Mouse (Mus musculus) lung, adult 2 months (tissue): ENCODE results near the gene Cda.

ENCODE experiments used
- CTCF ChIP-seq: fragments of 200-500 bp; IDR thresholded peaks from 2 replicates; pipeline ENCODE4 v1.5.1; 2011; ENCODE audit warnings: mild to moderate bottlenecking, low read length, control low read depth; ENCODE audit not compliant: insufficient read depth
- POLR2A ChIP-seq: fragments of 200-500 bp; IDR thresholded peaks from 2 replicates; pipeline ENCODE4 v1.6.1; 2011; ENCODE audit warnings: low read depth, mild to moderate bottlenecking, control low read depth, low read length, borderline replicate concordance; ENCODE audit errors: extremely low read depth

DNA sequence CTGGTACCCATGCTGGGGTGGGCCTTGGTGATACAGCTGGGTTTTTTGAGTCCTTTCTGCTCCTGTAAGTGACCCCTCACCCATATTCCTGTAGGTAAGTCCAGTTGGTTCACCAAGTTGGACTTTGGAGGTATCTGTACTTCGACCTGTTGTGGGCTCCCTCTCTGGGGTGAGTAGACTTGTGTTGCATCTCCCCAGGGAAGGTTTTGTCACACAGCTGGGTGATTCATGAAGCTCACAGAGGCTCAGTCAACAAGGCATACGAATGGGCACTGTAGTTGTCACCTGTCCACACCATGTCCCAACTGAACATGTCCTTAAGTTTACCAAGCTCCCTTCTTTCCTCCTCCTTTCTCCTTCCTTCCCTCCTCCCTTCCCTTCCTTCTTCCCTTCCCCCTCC, 1.2 kb downstream of the Cda start:
- TF ChIP-seq POLR2A (no peak), CTCF (no peak)
